Mouse (Mus musculus) lung, postnatal 0 days (tissue): Measurements from ENCODE around the gene Rhox3c. TPM values are rescaled to one million over a fixed set of nuclear protein-coding genes. Genes with fewer than 3 reads are reported as not detected.
"Not testable (repeated sequence)": the region's sequence is repeated elsewhere in the genome, so short reads cannot be mapped to it uniquely, and the experiment has no call there.

ENCODE experiments used
- ATAC-seq: fragments of 200-750 bp; cut with Nextera tagmentation; 2 replicates; pipeline ENCODE4 v1.8.0; 2017; ENCODE audit warnings: moderate library complexity
- DNase-seq: peaks from one replicate; pipeline ENCODE4 v3.0.0-alpha.2; 2016; ENCODE audit warnings: low spot score
- H3K27ac ChIP-seq: fragments of 300-500 bp; sonication (generic); 2 replicates; pipeline ENCODE4 v1.5.1; 2014; ENCODE audit warnings: antibody characterized with exemption, mild to moderate bottlenecking, low read length, mixed read lengths
- H3K27me3 ChIP-seq: fragments of 300-500 bp; sonication (generic); replicated peaks from 2 replicates; pipeline ENCODE4 v1.6.1; 2014; ENCODE audit warnings: low read length, mixed read lengths; ENCODE audit not compliant: insufficient read depth
- H3K36me3 ChIP-seq: fragments of 300-500 bp; sonication (generic); 2 replicates; pipeline ENCODE4 v1.6.1; 2014; ENCODE audit warnings: low read length, mixed read lengths; ENCODE audit not compliant: insufficient read depth
- H3K4me1 ChIP-seq: fragments of 300-500 bp; sonication (generic); 2 replicates; pipeline ENCODE4 v1.6.1; 2014; ENCODE audit warnings: antibody characterized with exemption, low read depth, low read length, mixed read lengths; ENCODE audit not compliant: insufficient read depth
- H3K4me2 ChIP-seq: fragments of 300-500 bp; sonication (generic); replicated peaks from 2 replicates; pipeline ENCODE4 v1.6.1; 2014; ENCODE audit warnings: low read depth, mild to moderate bottlenecking, low read length, moderate library complexity, mixed read lengths
- H3K4me3 ChIP-seq: fragments of 300-500 bp; sonication (generic); 2 replicates; pipeline ENCODE4 v1.5.1; 2014; ENCODE audit warnings: low read depth, low read length
- H3K9ac ChIP-seq: fragments of 300-500 bp; sonication (generic); replicated peaks from 2 replicates; pipeline ENCODE4 v1.6.1; 2014; ENCODE audit warnings: low read depth, mild to moderate bottlenecking
- H3K9me3 ChIP-seq: fragments of 300-500 bp; sonication (generic); 2 replicates; pipeline ENCODE4 v1.6.1; 2016; ENCODE audit warnings: low read length, mixed read lengths
- WGBS: fragments of 180-500 bp; shearing (Covaris S2); extraction: QIAGEN DNeasy Blood & Tissue Kit; methylation state at CpG from one replicate; pipeline ENCODE4 v1.1.7; 2014; 5-methylcytosine and 5-hydroxymethylcytosine counted together
- polyA plus RNA-seq: library from polyadenylated mRNA; unstranded; fragments of >200 nt; fragmentation: Nextera tagmentation; extraction: Ambion mirVana; gene quantifications from 2 replicates; pipeline ENCODE4 v1.2.1, GENCODE M21; 2015

The Rhox3c gene
- not detected in 2 replicates for polyA plus RNA-seq

DNA sequence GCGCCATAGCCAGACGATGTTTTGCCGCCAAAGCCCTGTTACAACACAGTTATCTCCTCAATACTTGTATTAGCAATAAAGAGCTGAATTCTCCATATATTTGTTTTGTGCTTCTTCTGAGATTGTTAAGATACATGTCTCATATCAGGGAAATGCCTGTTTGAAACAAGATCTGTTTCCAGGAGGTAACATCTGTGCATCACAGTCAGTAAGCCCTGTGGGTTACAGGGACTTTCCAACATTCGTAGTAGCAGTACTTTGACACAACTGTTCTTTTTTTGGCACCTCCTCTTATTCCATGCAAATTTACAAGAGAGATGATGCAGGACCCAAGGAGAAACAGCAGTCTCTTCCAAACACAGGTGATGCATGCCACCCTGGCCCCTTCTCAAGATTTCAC, at the start of gene Rhox3c:
Rhox3c (plus strand) TSS at position 301 of the 400 bp plus-strand sequence.
- not testable (repeated sequence) for H3K9ac ChIP-seq, H3K4me2 ChIP-seq, H3K27me3 ChIP-seq, H3K4me3 ChIP-seq, DNase-seq, ATAC-seq, H3K36me3 ChIP-seq, H3K4me1 ChIP-seq, H3K9me3 ChIP-seq, H3K27ac ChIP-seq
- WGBS = 88% methylated on average over 3 of the region's 4 CpGs

DNA sequence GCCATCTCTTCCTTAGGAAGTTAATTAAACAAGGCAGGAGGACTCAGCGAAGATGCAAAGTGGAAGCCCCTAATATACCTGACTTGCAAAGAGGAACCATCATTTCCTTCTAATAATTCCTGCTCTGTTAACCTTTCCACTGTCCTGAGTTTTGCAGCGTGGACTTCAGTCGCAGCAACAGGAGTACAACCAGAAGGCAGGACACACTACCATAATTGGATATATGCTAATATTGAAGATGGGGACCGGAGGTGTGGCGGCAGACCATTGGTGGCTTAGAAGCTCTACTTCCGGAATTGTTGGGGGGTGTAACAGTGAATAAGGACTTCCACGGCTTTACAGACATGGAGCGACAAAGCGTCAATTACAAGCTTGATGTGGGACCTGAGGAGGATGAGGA, 46.6 kb upstream of the Rhox3c start, which contains the start of gene Rhox2b:
Rhox2b (plus strand) TSS at position 301 of the 400 bp plus-strand sequence.
- H3K27me3 ChIP-seq, H3K4me3 ChIP-seq, H3K9me3 ChIP-seq, H3K4me2 ChIP-seq, H3K27ac ChIP-seq, H3K4me1 ChIP-seq, DNase-seq, ATAC-seq, H3K36me3 ChIP-seq, H3K9ac ChIP-seq: not testable (repeated sequence)
- no CpG with 5 or more reads among the region's 9 CpGs for WGBS

DNA sequence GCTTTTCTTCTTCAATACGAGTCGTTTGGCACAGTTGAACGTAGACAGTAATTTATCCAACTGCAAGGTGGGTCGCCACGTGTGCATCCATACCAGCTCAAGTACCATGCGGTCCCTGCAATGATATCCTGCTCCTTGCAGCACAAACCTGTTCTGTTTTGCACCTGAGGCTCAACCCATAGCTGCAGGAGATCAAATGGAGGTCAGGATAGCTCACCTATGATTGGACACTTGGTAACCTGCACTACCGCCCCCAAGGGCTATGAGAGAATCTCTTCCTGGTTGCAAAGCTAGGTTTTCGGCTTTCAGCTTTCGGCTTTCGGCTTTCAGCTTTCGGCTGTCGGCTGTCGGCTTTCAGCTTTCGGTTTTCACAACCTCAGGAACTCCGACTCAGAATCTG, 26.2 kb upstream of the Rhox3c start, which contains the start of gene Rhox4b:
Rhox4b (plus strand) TSS at position 301 of the 400 bp plus-strand sequence.
- not testable (repeated sequence) for H3K9me3 ChIP-seq, ATAC-seq, H3K4me2 ChIP-seq, H3K9ac ChIP-seq, DNase-seq, H3K4me1 ChIP-seq, H3K4me3 ChIP-seq, H3K36me3 ChIP-seq, H3K27ac ChIP-seq, H3K27me3 ChIP-seq
- WGBS = 77% methylated on average over 14 of the region's 15 CpGs

DNA sequence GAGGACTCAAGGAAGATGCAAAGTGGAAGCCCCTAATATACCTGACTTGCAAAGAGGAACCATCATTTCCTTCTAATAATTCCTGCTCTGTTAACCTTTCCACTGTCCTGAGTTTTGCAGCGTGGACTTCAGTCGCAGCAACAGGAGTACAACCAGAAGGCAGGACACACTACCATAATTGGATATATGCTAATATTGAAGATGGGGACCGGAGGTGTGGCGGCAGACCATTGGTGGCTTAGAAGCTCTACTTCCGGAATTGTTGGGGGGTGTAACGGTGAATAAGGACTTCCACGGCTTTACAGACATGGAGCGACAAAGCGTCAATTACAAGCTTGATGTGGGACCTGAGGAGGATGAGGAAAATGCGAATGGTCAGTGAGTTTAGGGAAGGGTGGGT, 5.0 kb upstream of the Rhox3c start, which contains the start of gene Rhox2c:
Rhox2c (plus strand) TSS at position 301 of the 400 bp plus-strand sequence.
- ATAC-seq, H3K27me3 ChIP-seq, H3K9ac ChIP-seq, H3K4me2 ChIP-seq, H3K4me3 ChIP-seq, H3K9me3 ChIP-seq, H3K27ac ChIP-seq, H3K36me3 ChIP-seq, DNase-seq, H3K4me1 ChIP-seq: not testable (repeated sequence)
- WGBS = 100% methylated on average over 4 of the region's 10 CpGs

DNA sequence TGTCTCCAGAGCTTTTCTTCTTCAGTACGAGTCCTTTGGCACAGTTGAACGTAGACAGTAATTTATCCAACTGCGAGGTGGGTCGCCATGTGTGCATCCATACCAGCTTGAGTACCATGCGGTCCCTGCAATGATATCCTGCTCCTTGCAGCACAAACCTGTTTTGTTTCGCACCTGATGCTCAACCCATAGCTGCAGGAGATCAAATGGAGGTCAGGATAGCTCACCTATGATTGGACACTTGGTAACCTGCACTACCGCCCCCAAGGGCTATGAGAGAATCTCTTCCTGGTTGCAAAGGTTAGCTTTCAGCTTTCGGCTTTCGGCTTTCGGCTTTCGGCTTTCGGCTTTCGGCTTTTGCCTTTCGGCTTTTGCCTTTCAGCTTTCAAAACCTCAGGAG, 21.7 kb downstream of the Rhox3c start, which contains the start of gene Rhox4c:
Rhox4c (plus strand) TSS at position 301 of the 400 bp plus-strand sequence.
- not testable (repeated sequence) for H3K4me3 ChIP-seq, H3K9ac ChIP-seq, H3K9me3 ChIP-seq, H3K4me2 ChIP-seq, DNase-seq, H3K36me3 ChIP-seq, H3K4me1 ChIP-seq, ATAC-seq, H3K27ac ChIP-seq, H3K27me3 ChIP-seq
- 91% methylated on average over 14 of the region's 14 CpGs for WGBS

DNA sequence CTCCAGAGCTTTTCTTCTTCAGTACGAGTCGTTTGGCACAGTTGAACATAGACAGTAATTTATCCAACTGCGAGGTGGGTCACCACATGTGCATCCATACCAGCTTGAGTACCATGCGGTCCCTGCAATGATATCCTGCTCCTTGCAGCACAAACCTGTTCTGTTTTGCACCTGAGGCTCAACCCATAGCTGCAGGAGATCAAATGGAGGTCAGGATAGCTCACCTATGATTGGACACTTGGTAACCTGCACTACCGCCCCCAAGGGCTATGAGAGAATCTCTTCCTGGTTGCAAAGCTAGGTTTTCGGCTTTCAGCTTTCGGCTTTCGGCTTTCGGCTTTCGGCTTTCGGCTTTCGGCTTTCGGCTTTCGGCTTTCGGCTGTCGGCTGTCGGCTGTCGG, 55.7 kb downstream of the Rhox3c start, which contains the start of gene Rhox4d:
Rhox4d (plus strand) TSS at position 301 of the 400 bp plus-strand sequence.
- ATAC-seq, H3K27ac ChIP-seq, H3K4me2 ChIP-seq, H3K4me3 ChIP-seq, H3K36me3 ChIP-seq, H3K9ac ChIP-seq, H3K4me1 ChIP-seq, H3K9me3 ChIP-seq, DNase-seq, H3K27me3 ChIP-seq: not testable (repeated sequence)
- 90% methylated on average over 14 of the region's 18 CpGs for WGBS

Other genes starting within 250 kb of the Rhox3c start
- gene Gm9, start 247.5 kb upstream of the Rhox3c start, polyA plus RNA-seq = not detected in 2 replicates
- not detected in 2 replicates for gene Rhox1, start 236.3 kb upstream of the Rhox3c start, polyA plus RNA-seq
- not detected in 2 replicates for gene Rhox2a, start 213.6 kb upstream of the Rhox3c start, polyA plus RNA-seq
- gene Rhox3a, start 208.7 kb upstream of the Rhox3c start, polyA plus RNA-seq = not detected in 2 replicates
- not detected in 2 replicates for gene Rhox4a, start 193.2 kb upstream of the Rhox3c start, polyA plus RNA-seq
- not detected in 2 replicates for gene Rhox3a2, start 78.6 kb upstream of the Rhox3c start, polyA plus RNA-seq
- not detected in 2 replicates for gene Rhox4a2, start 67.7 kb upstream of the Rhox3c start, polyA plus RNA-seq
- not detected in 2 replicates for gene Rhox2b, start 46.5 kb upstream of the Rhox3c start, polyA plus RNA-seq
- gene Rhox4b, start 26.1 kb upstream of the Rhox3c start, polyA plus RNA-seq = not detected in 2 replicates
- not detected in 2 replicates for gene Rhox2c, start 4.9 kb upstream of the Rhox3c start, polyA plus RNA-seq
- not detected in 2 replicates for gene Rhox4c, start 21.8 kb downstream of the Rhox3c start, polyA plus RNA-seq
- not detected in 2 replicates for gene Rhox2d, start 34.8 kb downstream of the Rhox3c start, polyA plus RNA-seq
- gene Rhox4d, start 55.8 kb downstream of the Rhox3c start, polyA plus RNA-seq = not detected in 2 replicates
- not detected in 2 replicates for gene Rhox2e, start 71.9 kb downstream of the Rhox3c start, polyA plus RNA-seq
- not detected in 2 replicates for gene Rhox3e, start 83.4 kb downstream of the Rhox3c start, polyA plus RNA-seq
- gene Rhox4e, start 98.8 kb downstream of the Rhox3c start, polyA plus RNA-seq = not detected in 2 replicates
- gene Rhox2f, start 112.8 kb downstream of the Rhox3c start, polyA plus RNA-seq = not detected in 2 replicates
- not detected in 2 replicates for gene Rhox3f, start 122.4 kb downstream of the Rhox3c start, polyA plus RNA-seq
- not detected in 2 replicates for gene Rhox4f, start 149.1 kb downstream of the Rhox3c start, polyA plus RNA-seq
- not detected in 2 replicates for gene Rhox3g, start 170.0 kb downstream of the Rhox3c start, polyA plus RNA-seq
- gene Rhox2g, start 184.9 kb downstream of the Rhox3c start, polyA plus RNA-seq = not detected in 2 replicates
- gene Rhox4g, start 192.7 kb downstream of the Rhox3c start, polyA plus RNA-seq = not detected in 2 replicates
- not detected in 2 replicates for gene Rhox3h, start 210.2 kb downstream of the Rhox3c start, polyA plus RNA-seq
- gene Rhox2h, start 214.7 kb downstream of the Rhox3c start, polyA plus RNA-seq = not detected in 2 replicates